11 mouse cellular contexts compared by ENCODE assay signal in the genomic region with DNA sequence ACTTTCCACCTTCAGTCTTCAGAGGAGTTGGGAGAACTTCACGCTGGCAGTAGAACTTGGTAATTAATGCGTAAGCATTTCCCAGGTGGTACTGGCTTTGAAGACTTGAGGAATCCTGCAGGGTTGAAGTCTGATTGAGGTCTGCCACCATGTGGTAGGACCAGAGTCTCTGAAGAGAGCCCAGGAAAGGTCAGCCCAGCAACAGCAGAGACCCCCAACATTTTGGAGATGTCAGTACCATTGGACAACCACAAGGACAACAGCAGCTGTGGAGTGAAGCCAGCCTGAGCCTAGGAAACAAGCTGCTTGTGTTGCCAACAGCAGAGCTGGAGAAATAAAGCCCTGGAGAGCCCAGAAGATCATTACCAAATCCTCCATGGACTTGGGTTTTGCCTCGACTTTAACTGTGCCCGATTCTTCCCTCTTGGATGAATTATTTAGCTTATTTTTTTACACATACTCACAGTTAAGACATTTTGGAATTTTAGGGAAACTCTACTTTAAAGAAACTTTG. TPM values are rescaled to one million over a fixed set of nuclear protein-coding genes. Genes with fewer than 3 reads are reported as not detected.
DNase-seq lines count a peak whose midpoint lies in the region; ATAC-seq and TF ChIP-seq lines count a peak whose summit lies in the region.
"Had no signal": no experiment of that assay in that cellular context is flagged by ENCODE, and none has a peak within 500 bp of the region (broad histone marks: within the 10 kb centered on the region; RNA-seq: fewer than 3 reads in every experiment).

No protein-coding gene starts in this region.

- ATAC-seq in forebrain, postnatal 0 days: no peak
- no peak for ATAC-seq in liver, embryonic 11.5 days (replicated peaks; ENCODE audit: low FRiP score)
- ATAC-seq: midbrain, embryonic 15.5 days had no signal

- H3K4me3 ChIP-seq in forebrain, postnatal 0 days (ENCODE audit: low read depth, low read length): no peak overlapping the region
- no peak overlapping the region for H3K4me3 ChIP-seq in forebrain, embryonic 10.5 days
- no peak overlapping the region for H3K4me3 ChIP-seq in liver, adult 2 months (ENCODE audit: insufficient read depth, low read depth, low read length)
- H3K4me3 ChIP-seq in liver, embryonic 11.5 days (ENCODE audit: low read depth, low read length): no peak overlapping the region
- H3K4me3 ChIP-seq: limb, embryonic 12.5 days; midbrain, embryonic 15.5 days had no signal

- no peaks in the 10 kb centered on the region for H3K27me3 ChIP-seq in forebrain, postnatal 0 days (ENCODE audit: insufficient read depth, low read length)
- no peaks in the 10 kb centered on the region for H3K27me3 ChIP-seq in forebrain, embryonic 10.5 days (ENCODE audit: poor library complexity, severe bottlenecking)
- no peaks in the 10 kb centered on the region for H3K27me3 ChIP-seq in liver, adult 2 months (ENCODE audit: control insufficient read depth, insufficient read depth, low read length)
- no peaks in the 10 kb centered on the region for H3K27me3 ChIP-seq in liver, embryonic 11.5 days (replicated peaks; ENCODE audit: control insufficient read depth, insufficient read depth, low read length)
- H3K27me3 ChIP-seq: limb, embryonic 12.5 days; midbrain, embryonic 15.5 days had no signal

- 78% methylated on average over 4 of the region's 4 CpGs for WGBS in forebrain, postnatal 0 days
- WGBS in forebrain, embryonic 10.5 days: 82% methylated on average over 4 of the region's 4 CpGs
- WGBS in liver, adult 2 months: 52% methylated on average over 4 of the region's 4 CpGs
- WGBS in liver, embryonic 11.5 days: 70% methylated on average over 4 of the region's 4 CpGs

- no peaks in the 10 kb centered on the region for H3K36me3 ChIP-seq in forebrain, postnatal 0 days (ENCODE audit: insufficient read depth)
- peaks cover 17% of the 10 kb centered on the region for H3K36me3 ChIP-seq in forebrain, embryonic 10.5 days (replicated peaks)
- no peaks in the 10 kb centered on the region for H3K36me3 ChIP-seq in liver, adult 2 months (ENCODE audit: control insufficient read depth, insufficient read depth, low read length)
- no peaks in the 10 kb centered on the region for H3K36me3 ChIP-seq in liver, embryonic 11.5 days (ENCODE audit: control insufficient read depth, insufficient read depth, low read length)
- H3K36me3 ChIP-seq: midbrain, embryonic 15.5 days had no signal

- peaks cover 27% of the 10 kb centered on the region; the same call in 1 of the 2 replicates for H3K79me2 ChIP-seq in liver, adult 2 months (ENCODE audit: control insufficient read depth, insufficient read depth, low read length)

- H3K9ac ChIP-seq in forebrain, postnatal 0 days: no peak overlapping the region
- H3K9ac ChIP-seq in liver, adult 2 months (ENCODE audit: low read depth, low read length): no peak overlapping the region
- H3K9ac ChIP-seq in liver, embryonic 11.5 days (ENCODE audit: low read depth, low read length): no peak overlapping the region
- H3K9ac ChIP-seq: limb, embryonic 12.5 days; midbrain, embryonic 15.5 days had no signal

- no peaks in the 10 kb centered on the region for H3K9me3 ChIP-seq in forebrain, postnatal 0 days (ENCODE audit: low read length)
- H3K9me3 ChIP-seq in forebrain, embryonic 10.5 days: no peaks in the 10 kb centered on the region
- H3K9me3 ChIP-seq in liver, embryonic 11.5 days (ENCODE audit: control insufficient read depth, low read length): no peaks in the 10 kb centered on the region
- H3K9me3 ChIP-seq: limb, embryonic 12.5 days; midbrain, embryonic 15.5 days had no signal

- H3K27ac ChIP-seq in forebrain, postnatal 0 days (ENCODE audit: low read depth, low read length): no peak overlapping the region
- no peak overlapping the region for H3K27ac ChIP-seq in forebrain, embryonic 10.5 days
- peak overlapping the region; percentile 4 for H3K27ac ChIP-seq in liver, adult 2 months (replicated peaks; ENCODE audit: insufficient read depth, low read depth, low read length)
- H3K27ac ChIP-seq in liver, embryonic 11.5 days (ENCODE audit: low read depth, low read length): no peak overlapping the region
- H3K27ac ChIP-seq: limb, embryonic 12.5 days; midbrain, embryonic 15.5 days had no signal

- TF ChIP-seq POLR2A in liver, adult 2 months (IDR thresholded peaks at IDR 0.05; ENCODE audit: extremely low read depth, insufficient read depth, low read length): no peak
- no peak for TF ChIP-seq POLR2A in brain, embryonic 14.5 days (IDR thresholded peaks at IDR 0.05; ENCODE audit: borderline replicate concordance, extremely low read depth, insufficient read depth, insufficient read length, poor library complexity, severe bottlenecking)

- H3K4me1 ChIP-seq in forebrain, postnatal 0 days (ENCODE audit: insufficient read depth): no peaks in the 10 kb centered on the region
- no peaks in the 10 kb centered on the region for H3K4me1 ChIP-seq in forebrain, embryonic 10.5 days
- H3K4me1 ChIP-seq in liver, adult 2 months (ENCODE audit: control insufficient read depth, insufficient read depth, low read length): peaks cover 16% of the 10 kb centered on the region
- H3K4me1 ChIP-seq in liver, embryonic 11.5 days (replicated peaks; ENCODE audit: control insufficient read depth, insufficient read depth, low read length): peaks cover 16% of the 10 kb centered on the region

- H3K4me2 ChIP-seq in forebrain, postnatal 0 days (ENCODE audit: low read depth): no peak overlapping the region
- H3K4me2 ChIP-seq in liver, embryonic 11.5 days: no peak overlapping the region
- H3K4me2 ChIP-seq: limb, embryonic 12.5 days; midbrain, embryonic 15.5 days had no signal

- 0 out of 2 replicates have a peak, but pooled peaks have one; percentile 3 for TF ChIP-seq CTCF in forebrain, postnatal 0 days (IDR thresholded peaks at IDR 0.05; ENCODE audit: low read depth)
- no peak for TF ChIP-seq CTCF in liver, adult 2 months (IDR thresholded peaks at IDR 0.05; ENCODE audit: low read depth, low read length)
- TF ChIP-seq CTCF in brain, embryonic 14.5 days (IDR thresholded peaks at IDR 0.05; ENCODE audit: borderline replicate concordance, extremely low read depth, insufficient read depth, insufficient read length): no peak

- DNase-seq in forebrain, postnatal 0 days: peak; percentile 3
- no peak for DNase-seq in forebrain, embryonic 10.5 days (ENCODE audit: extremely low spot score, low spot score)
- DNase-seq in liver, adult 2 months (ENCODE audit: extremely low read depth, low read depth, low spot score): peak; percentile 66
- DNase-seq in liver, embryonic 11.5 days (ENCODE audit: low spot score): no peak
- DNase-seq in brain, embryonic 14.5 days (ENCODE audit: low read depth): peak; percentile 5
- DNase-seq in kidney, adult 8-10 months: peak; percentile 11 to 12
- no peak for DNase-seq in T-cell, adult 2 months (ENCODE audit: low spot score)
- DNase-seq in thymus, postnatal 36 days: no peak
- DNase-seq: thymus, postnatal 25 days had no signal

RNA-seq across cellular contexts. Expression of a gene that starts 27.4 kb away (rescaled TPM):
- 62.0 and 70.8 TPM in 2 replicates for total RNA-seq in forebrain, postnatal 0 days (2014; rRNA removed)
- 5.1 and 7.6 TPM in 2 replicates for polyA plus RNA-seq in forebrain, postnatal 0 days (2015; fragmentation: Nextera tagmentation; extraction: Ambion mirVana)
- polyA plus RNA-seq in forebrain, embryonic 10.5 days (2016; fragmentation: Nextera tagmentation; extraction: Ambion mirVana): 17.3 and 17.8 TPM in 2 replicates
- total RNA-seq in liver, adult 2 months (2014; rRNA removed): 26.6 and 31.4 TPM in 2 replicates
- polyA plus RNA-seq in liver, adult 2 months (2012; rRNA removed): 9.5 and 10.2 TPM in 2 replicates
- polyA plus RNA-seq in liver, embryonic 11.5 days (2014; fragmentation: Nextera tagmentation; extraction: Ambion mirVana): 11.9 and 13.2 TPM in 2 replicates
- 59.6 and 73.7 TPM in 2 replicates for polyA plus RNA-seq in brain, embryonic 14.5 days (2012; rRNA removed)

Comparison
In these comparisons a context has a peak if more than half of its experiments do, and no peak if none do; other contexts are left out.
1. DNase-seq: peak in forebrain, postnatal 0 days (single experiment), liver, adult 2 months (single experiment), brain, embryonic 14.5 days (single experiment) and kidney, adult 8-10 months (2 of 2); none in forebrain, embryonic 10.5 days (single experiment), liver, embryonic 11.5 days (single experiment), T-cell, adult 2 months (single experiment) and thymus, postnatal 36 days (0 of 2).